Mouse (Mus musculus) liver, embryonic 16.5 days (tissue): Measurements from ENCODE around the gene Zmym5. TPM values are rescaled to one million over a fixed set of nuclear protein-coding genes. Genes with fewer than 3 reads are reported as not detected.
"Not testable (repeated sequence)": the region's sequence is repeated elsewhere in the genome, so short reads cannot be mapped to it uniquely, and the experiment has no call there.

Source experiments
- ATAC-seq: fragments of 200-750 bp; cut with Nextera tagmentation; 2 replicates; pipeline ENCODE4 v1.8.0; 2017; ENCODE audit warnings: low read depth, mild to moderate bottlenecking, moderate number of reproducible peaks, moderate library complexity
- H3K27ac ChIP-seq: fragments of 300-500 bp; sonication (generic); 2 replicates; pipeline ENCODE4 v1.5.1; 2014; ENCODE audit warnings: mild to moderate bottlenecking, low read length
- H3K27me3 ChIP-seq: fragments of 300-500 bp; sonication (generic); 2 replicates; pipeline ENCODE4 v1.6.1; 2014; ENCODE audit warnings: low read depth, low read length, mixed read lengths; ENCODE audit not compliant: control insufficient read depth, insufficient read depth
- H3K36me3 ChIP-seq: fragments of 300-500 bp; sonication (generic); 2 replicates; pipeline ENCODE4 v1.6.1; 2014; ENCODE audit warnings: mild to moderate bottlenecking; ENCODE audit not compliant: control insufficient read depth, insufficient read depth
- H3K4me1 ChIP-seq: fragments of 300-500 bp; sonication (generic); 2 replicates; pipeline ENCODE4 v1.6.1; 2014; ENCODE audit warnings: low read depth, low read length, mixed read lengths; ENCODE audit not compliant: control insufficient read depth
- H3K4me2 ChIP-seq: fragments of 300-500 bp; sonication (generic); 2 replicates; pipeline ENCODE4 v1.6.1; 2014; ENCODE audit warnings: low read depth, low read length, mixed read lengths
- H3K4me3 ChIP-seq: fragments of 300-500 bp; sonication (generic); 2 replicates; pipeline ENCODE4 v1.5.1; 2014; ENCODE audit warnings: low read depth, mild to moderate bottlenecking, low read length
- H3K9ac ChIP-seq: fragments of 300-500 bp; sonication (generic); 2 replicates; pipeline ENCODE4 v1.6.1; 2014; ENCODE audit warnings: low read depth, low read length
- H3K9me3 ChIP-seq: fragments of 300-500 bp; sonication (generic); replicated peaks from 2 replicates; pipeline ENCODE4 v1.6.1; 2016; ENCODE audit warnings: low read length; ENCODE audit not compliant: control insufficient read depth
- WGBS: fragments of 180-500 bp; shearing (Covaris S2); extraction: QIAGEN DNeasy Blood & Tissue Kit; methylation state at CpG from one replicate; pipeline ENCODE4 v1.1.7; 2014; ENCODE audit not compliant: insufficient replicate concordance; 5-methylcytosine and 5-hydroxymethylcytosine counted together
- polyA plus RNA-seq: library from polyadenylated mRNA; unstranded; fragments of >200 nt; fragmentation: Nextera tagmentation; extraction: Ambion mirVana; gene quantifications from 2 replicates; pipeline ENCODE4 v1.2.1, GENCODE M21; 2015

Gene Zmym5
- polyA plus RNA-seq, 1 experiment from 2014 or later: 8.6 TPM

GRCm38 (mm10) chr14:56830491-56831045, 19.1 kb upstream of the Zmym5 start:
- H3K4me1 ChIP-seq: no peaks in the 10 kb centered on the region
- no peak for ATAC-seq
- H3K36me3 ChIP-seq: no peaks in the 10 kb centered on the region

DNA sequence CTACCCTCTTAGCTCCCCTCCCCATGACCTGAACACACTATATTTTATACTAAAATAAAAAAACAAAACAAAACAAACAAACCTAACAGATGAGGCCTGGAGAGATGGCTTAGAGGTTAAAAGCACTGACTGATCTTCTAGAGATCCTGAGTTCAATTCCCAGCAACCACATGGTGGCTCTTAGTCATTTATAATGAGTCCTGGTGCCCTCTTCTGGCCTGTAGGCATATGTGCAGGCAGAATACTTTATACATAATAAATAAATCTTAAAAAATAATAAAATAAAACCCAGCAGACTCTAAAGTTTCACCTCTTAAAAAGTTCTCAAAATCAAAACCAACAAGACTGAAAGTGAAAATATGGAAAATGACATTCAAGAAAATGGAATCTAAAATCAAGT, 13.0 kb upstream of the Zmym5 start:
- Histone ChIP-seq H3K27me3 (no peaks in the 10 kb centered on the region), H3K4me2 (no peak overlapping the region), H3K4me1 (no peaks in the 10 kb centered on the region), H3K9ac (no peak overlapping the region), H3K9me3 (no peaks in the 10 kb centered on the region), H3K4me3 (no peak overlapping the region), H3K27ac (no peak overlapping the region), H3K36me3 (no peaks in the 10 kb centered on the region)
- no peak for ATAC-seq

More at GRCm38 (mm10) chr14:56830491-56831045, 19.1 kb upstream of the Zmym5 start:
- no peak overlapping the region for H3K4me2 ChIP-seq
- no peak overlapping the region for H3K4me3 ChIP-seq
- H3K9me3 ChIP-seq: no peaks in the 10 kb centered on the region
- H3K9ac ChIP-seq: no peak overlapping the region
- no peak overlapping the region for H3K27ac ChIP-seq
- H3K27me3 ChIP-seq: no peaks in the 10 kb centered on the region

- no peak overlapping the region for H3K4me3 ChIP-seq
- 24% methylated on average over 10 of the region's 11 CpGs for WGBS
- no peaks in the 10 kb centered on the region for H3K36me3 ChIP-seq
- H3K27ac ChIP-seq: no peak overlapping the region
- no peak overlapping the region for H3K4me2 ChIP-seq
- no peak for ATAC-seq
- no peaks in the 10 kb centered on the region for H3K27me3 ChIP-seq
- peaks cover 4% of the 10 kb centered on the region for H3K4me1 ChIP-seq
- no peaks in the 10 kb centered on the region for H3K9me3 ChIP-seq
- H3K9ac ChIP-seq: no peak overlapping the region
Measured at GRCm38 (mm10) chr14:56817616-56818015, 6.1 kb upstream of the Zmym5 start.

DNA sequence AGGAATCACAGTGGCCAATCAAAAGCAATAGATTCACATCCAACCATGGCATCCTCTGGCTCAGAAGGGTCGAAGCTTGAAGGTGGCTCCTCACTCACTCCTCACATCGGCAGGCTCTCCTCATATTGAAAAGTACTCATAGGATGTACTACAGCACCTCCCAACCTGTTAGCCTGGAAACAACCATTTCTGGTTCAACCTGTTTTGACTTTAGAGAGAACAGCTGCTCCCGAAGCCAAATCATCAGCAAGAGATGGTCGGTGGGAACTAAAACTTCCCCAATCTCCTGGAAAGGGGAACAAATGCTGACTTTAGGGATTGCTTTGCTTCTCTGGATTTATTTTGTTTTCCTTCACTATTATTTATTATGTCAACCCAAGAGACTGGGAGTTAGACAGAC, 5.6 kb upstream of the Zmym5 start:
- Histone ChIP-seq H3K27ac (no peak overlapping the region), H3K4me2 (no peak overlapping the region), H3K27me3 (no peaks in the 10 kb centered on the region), H3K4me1 (peaks cover 4% of the 10 kb centered on the region), H3K9ac (no peak overlapping the region), H3K9me3 (no peaks in the 10 kb centered on the region), H3K36me3 (no peaks in the 10 kb centered on the region), H3K4me3 (no peak overlapping the region)
- 55% methylated on average over 4 of the region's 4 CpGs for WGBS
- ATAC-seq: no peak

DNA sequence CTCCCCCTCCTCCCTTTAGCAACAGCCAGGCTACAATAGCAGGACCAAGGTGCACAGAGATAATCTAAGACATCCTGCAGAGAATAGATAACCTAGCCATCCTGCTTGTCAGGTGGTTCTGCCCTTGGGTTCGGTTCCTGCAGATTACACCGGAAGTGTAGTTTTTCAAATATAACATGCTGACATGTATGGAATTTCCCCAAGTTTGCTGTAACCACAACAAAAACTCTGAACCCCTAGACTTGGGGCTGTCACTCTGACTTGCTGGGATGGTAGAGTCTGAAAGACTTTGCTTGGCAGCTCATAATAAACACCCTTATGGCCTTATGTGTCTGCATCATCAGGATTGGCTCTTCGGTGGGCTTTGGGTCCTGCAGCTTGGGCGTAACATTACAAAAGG, 5.0 kb upstream of the Zmym5 start:
- WGBS: 60% methylated on average over 4 of the region's 4 CpGs

GRCm38 (mm10) chr14:56812520-56813036, 1.1 kb upstream of the Zmym5 start:
- Histone ChIP-seq H3K4me3 (peak overlapping the region; percentile 82), H3K9me3 (no peaks in the 10 kb centered on the region), H3K4me1 (peaks cover 10% of the 10 kb centered on the region), H3K27ac (peak overlapping the region; percentile 84), H3K36me3 (no peaks in the 10 kb centered on the region), H3K4me2 (peak overlapping the region; percentile 85), H3K27me3 (no peaks in the 10 kb centered on the region), H3K9ac (peak overlapping the region; percentile 78)
- WGBS: under 1% methylated on average over 35 of the region's 35 CpGs
- ATAC-seq: peak; percentile 2; the same call in 1 of the 2 replicates

More for the DNA sequence above, 5.0 kb upstream of the Zmym5 start:
- Histone ChIP-seq H3K27me3 (no peaks in the 10 kb centered on the region), H3K36me3 (no peaks in the 10 kb centered on the region), H3K9ac (no peak overlapping the region), H3K9me3 (no peaks in the 10 kb centered on the region), H3K4me3 (no peak overlapping the region), H3K4me1 (peaks cover 4% of the 10 kb centered on the region), H3K27ac (no peak overlapping the region), H3K4me2 (no peak overlapping the region)
- ATAC-seq: no peak

- Histone ChIP-seq H3K4me1 (peaks cover 10% of the 10 kb centered on the region), H3K9ac (peak overlapping the region; percentile 84), H3K4me2 (peak overlapping the region; percentile 78), H3K27ac (peak overlapping the region; percentile 90), H3K4me3 (peak overlapping the region; percentile 82)
- WGBS: under 1% methylated on average over 29 of the region's 86 CpGs
- peak; percentile 75 for ATAC-seq
- not testable (repeated sequence) for H3K36me3 ChIP-seq, H3K9me3 ChIP-seq, H3K27me3 ChIP-seq
Measured at GRCm38 (mm10) chr14:56810781-56811690, 480 bp downstream of the Zmym5 start.

GRCm38 (mm10) chr14:56793243-56793642, 18.3 kb downstream of the Zmym5 start:
- Histone ChIP-seq H3K4me1 (no peaks in the 10 kb centered on the region), H3K9me3 (no peaks in the 10 kb centered on the region), H3K4me3 (no peak overlapping the region), H3K27me3 (no peaks in the 10 kb centered on the region), H3K36me3 (peaks cover 18% of the 10 kb centered on the region), H3K27ac (no peak overlapping the region), H3K4me2 (no peak overlapping the region), H3K9ac (no peak overlapping the region)
- WGBS: 30% methylated on average over 2 of the region's 2 CpGs
- no peak for ATAC-seq

GRCm38 (mm10) chr14:56784575-56784974, 26.9 kb downstream of the Zmym5 start:
- H3K4me1 ChIP-seq: no peaks in the 10 kb centered on the region
- H3K4me3 ChIP-seq: no peak overlapping the region
- H3K27me3 ChIP-seq: no peaks in the 10 kb centered on the region
- H3K36me3 ChIP-seq: no peaks in the 10 kb centered on the region
- no peak overlapping the region for H3K27ac ChIP-seq
- H3K4me2 ChIP-seq: no peak overlapping the region
- H3K9me3 ChIP-seq: no peaks in the 10 kb centered on the region
- H3K9ac ChIP-seq: no peak overlapping the region
- no peak for ATAC-seq
- WGBS: 35% methylated on average over 1 of the region's 1 CpGs
